Comparison of ENCODE assay signal across 17 mouse cellular contexts in the genomic region with DNA sequence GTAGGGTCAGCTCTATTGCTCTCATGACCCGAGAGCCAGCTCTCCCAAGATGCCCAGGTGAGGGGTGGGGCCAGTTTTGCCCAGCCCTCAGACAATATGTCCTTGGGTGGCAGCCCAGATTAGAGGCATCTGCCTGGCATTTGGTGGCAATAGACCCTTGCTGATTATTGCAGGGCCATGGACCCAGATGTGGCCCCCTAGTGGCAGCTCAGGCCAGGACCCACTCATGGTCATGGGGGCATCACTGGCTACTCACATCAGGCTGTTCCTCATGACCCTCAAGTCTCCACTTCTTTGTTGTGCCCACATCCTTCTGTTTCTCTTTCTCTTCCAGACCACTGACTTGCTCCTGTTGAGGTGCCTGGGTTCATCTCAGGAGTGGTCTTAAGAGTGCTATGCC.
DNase-seq lines count a peak whose midpoint lies in the region; ATAC-seq and TF ChIP-seq lines count a peak whose summit lies in the region.
"Had no signal": no experiment of that assay in that cellular context is flagged by ENCODE, and none has a peak within 500 bp of the region (broad histone marks: within the 10 kb centered on the region; RNA-seq: fewer than 3 reads in every experiment).

No protein-coding gene starts in this region.

- no peak overlapping the region for H3K4me3 ChIP-seq in intestine, postnatal 0 days (ENCODE audit: low read depth, low read length)
- H3K4me3 ChIP-seq in intestine, embryonic 15.5 days (replicated peaks), result no peak overlapping the region
- no peak overlapping the region for H3K4me3 ChIP-seq in liver, postnatal 0 days (ENCODE audit: low read depth, low read length)
- H3K4me3 ChIP-seq in ES-Bruce4 (ENCODE audit: low read depth, low read length), result no peak overlapping the region
- H3K4me3 ChIP-seq: forebrain, embryonic 13.5 days; heart, embryonic 15.5 days; liver, embryonic 13.5 days; megakaryocyte, embryonic 14.5 days had no signal

- H3K27ac ChIP-seq in intestine, postnatal 0 days (ENCODE audit: low read depth, low read length), result no peak overlapping the region
- no peak overlapping the region for H3K27ac ChIP-seq in intestine, embryonic 15.5 days
- no peak overlapping the region for H3K27ac ChIP-seq in liver, postnatal 0 days (ENCODE audit: low read depth)
- H3K27ac ChIP-seq in ES-Bruce4 (ENCODE audit: insufficient read depth, low read length), result no peak overlapping the region
- H3K27ac ChIP-seq: forebrain, embryonic 13.5 days; heart, embryonic 15.5 days; liver, embryonic 13.5 days had no signal

- DNase-seq in liver, postnatal 0 days, result peak; percentile 15
- DNase-seq in liver, result no peak
- DNase-seq in lung, postnatal 36 days, result peak; percentile 12
- no peak for DNase-seq in heart, postnatal 14 days
- DNase-seq: adrenal gland, postnatal 25 days; cerebellum, adult 9-11 months; embryo, embryonic 11 days; liver, embryonic 13.5 days had no signal

- peak; percentile 50 for TF ChIP-seq CTCF in intestine, postnatal 0 days (IDR thresholded peaks at IDR 0.05; ENCODE audit: low read depth)
- TF ChIP-seq CTCF in liver, postnatal 0 days (IDR thresholded peaks at IDR 0.05; ENCODE audit: low read depth), result peak; percentile 46
- peak; percentile 33 for TF ChIP-seq CTCF in ES-Bruce4 (IDR thresholded peaks at IDR 0.05; ENCODE audit: low read depth, low read length)

- ATAC-seq in intestine, postnatal 0 days, result no peak
- ATAC-seq in intestine, embryonic 15.5 days, result no peak
- no peak for ATAC-seq in liver, postnatal 0 days
- ATAC-seq: forebrain, embryonic 13.5 days; intestine, embryonic 16.5 days; midbrain, embryonic 16.5 days had no signal

- no peaks in the 10 kb centered on the region for H3K9me3 ChIP-seq in intestine, postnatal 0 days (ENCODE audit: control insufficient read depth)
- H3K9me3 ChIP-seq in intestine, embryonic 15.5 days, result no peaks in the 10 kb centered on the region
- no peaks in the 10 kb centered on the region for H3K9me3 ChIP-seq in liver, postnatal 0 days (ENCODE audit: low read length)
- no peaks in the 10 kb centered on the region for H3K9me3 ChIP-seq in ES-Bruce4 (replicated peaks; ENCODE audit: control insufficient read depth, insufficient read depth, low read length, poor library complexity, severe bottlenecking)
- H3K9me3 ChIP-seq: forebrain, embryonic 13.5 days; heart, embryonic 15.5 days; liver, embryonic 13.5 days had no signal

- WGBS in intestine, postnatal 0 days, result 56% methylated on average over 1 of the region's 1 CpGs
- 55% methylated on average over 1 of the region's 1 CpGs for WGBS in intestine, embryonic 15.5 days
- 31% methylated on average over 1 of the region's 1 CpGs for WGBS in liver, postnatal 0 days (ENCODE audit: insufficient replicate concordance)

- intact Hi-C loops in heart, postnatal 14 days (cut with DNase I), result no loop called here

- no peaks in the 10 kb centered on the region for H3K27me3 ChIP-seq in intestine, postnatal 0 days (replicated peaks; ENCODE audit: control insufficient read depth, insufficient read depth, low read length)
- H3K27me3 ChIP-seq in intestine, embryonic 15.5 days (replicated peaks), result no peaks in the 10 kb centered on the region
- no peaks in the 10 kb centered on the region for H3K27me3 ChIP-seq in liver, postnatal 0 days (ENCODE audit: insufficient read depth, low read length)
- no peaks in the 10 kb centered on the region for H3K27me3 ChIP-seq in ES-Bruce4 (ENCODE audit: control insufficient read depth, insufficient read depth, low read length, poor library complexity, severe bottlenecking)
- H3K27me3 ChIP-seq: forebrain, embryonic 13.5 days; heart, embryonic 15.5 days; liver, embryonic 13.5 days; megakaryocyte, embryonic 14.5 days had no signal

- no peaks in the 10 kb centered on the region for H3K36me3 ChIP-seq in intestine, postnatal 0 days (ENCODE audit: control insufficient read depth, insufficient read depth)
- no peaks in the 10 kb centered on the region for H3K36me3 ChIP-seq in intestine, embryonic 15.5 days
- H3K36me3 ChIP-seq in liver, postnatal 0 days (replicated peaks; ENCODE audit: insufficient read depth, low read length), result no peaks in the 10 kb centered on the region
- H3K36me3 ChIP-seq in ES-Bruce4 (ENCODE audit: control insufficient read depth, insufficient read depth, low read length, poor library complexity, severe bottlenecking), result no peaks in the 10 kb centered on the region
- H3K36me3 ChIP-seq: G1E; heart, embryonic 15.5 days; liver, embryonic 13.5 days had no signal

- H3K9ac ChIP-seq in intestine, postnatal 0 days (ENCODE audit: low read depth, low read length), result no peak overlapping the region
- H3K9ac ChIP-seq in intestine, embryonic 15.5 days, result no peak overlapping the region
- no peak overlapping the region for H3K9ac ChIP-seq in liver, postnatal 0 days (replicated peaks)
- H3K9ac ChIP-seq in ES-Bruce4 (ENCODE audit: low read depth, poor library complexity, severe bottlenecking), result no peak overlapping the region
- H3K9ac ChIP-seq: forebrain, embryonic 13.5 days; heart, embryonic 15.5 days; liver, embryonic 13.5 days had no signal

- H3K4me2 ChIP-seq in intestine, postnatal 0 days (replicated peaks; ENCODE audit: low read depth), result no peak overlapping the region
- no peak overlapping the region for H3K4me2 ChIP-seq in intestine, embryonic 15.5 days (replicated peaks)
- H3K4me2 ChIP-seq in liver, postnatal 0 days (ENCODE audit: low read depth, low read length), result no peak overlapping the region
- H3K4me2 ChIP-seq: forebrain, embryonic 13.5 days; heart, embryonic 15.5 days; liver, embryonic 13.5 days had no signal

- no peaks in the 10 kb centered on the region for H3K4me1 ChIP-seq in intestine, postnatal 0 days (replicated peaks; ENCODE audit: control insufficient read depth, insufficient read depth, low read length)
- no peaks in the 10 kb centered on the region for H3K4me1 ChIP-seq in intestine, embryonic 15.5 days (replicated peaks)
- no peaks in the 10 kb centered on the region for H3K4me1 ChIP-seq in liver, postnatal 0 days (ENCODE audit: insufficient read depth)
- no peaks in the 10 kb centered on the region for H3K4me1 ChIP-seq in ES-Bruce4 (ENCODE audit: control insufficient read depth, insufficient read depth, low read length)
- H3K4me1 ChIP-seq: forebrain, embryonic 13.5 days; heart, embryonic 15.5 days; liver, embryonic 13.5 days; megakaryocyte, embryonic 14.5 days had no signal

- TF ChIP-seq EP300 in liver, postnatal 0 days (IDR thresholded peaks at IDR 0.05; ENCODE audit: low read depth), result no peak
- TF ChIP-seq EP300 in ES-Bruce4 (IDR thresholded peaks at IDR 0.05; ENCODE audit: insufficient read depth, low read depth, low read length), result no peak

- no peak for TF ChIP-seq POLR2A in ES-Bruce4 (IDR thresholded peaks at IDR 0.05; ENCODE audit: insufficient read depth, low read length)

Comparison
In these comparisons a context has a peak if more than half of its experiments do, and no peak if none do; other contexts are left out.
1. DNase-seq: peak in liver, postnatal 0 days (single experiment) and lung, postnatal 36 days (single experiment); none in liver (single experiment) and heart, postnatal 14 days (0 of 2).
2. Peak in every context shown above with its lines, with median percentiles within 50 percentile points of each other: CTCF ChIP-seq.